Mouse (Mus musculus) left cerebral cortex, adult 2 months (tissue): ENCODE data around the gene Ddo. TPM values are rescaled to one million over a fixed set of nuclear protein-coding genes. Genes with fewer than 3 reads are reported as not detected.

Experiments
- DNase-seq, 2 experiments: peaks; one replicate each; pipeline ENCODE4 v3.0.0; 2021 to 2022; ENCODE audit warnings: low spot score in 2 of 2, mixed read lengths in 1 of 2; ENCODE audit errors: extremely low spot score in 1 of 2
- H3K27ac ChIP-seq: fragments of 200-600 bp; 2 replicates; pipeline ENCODE4 v1.8.1; 2022
- H3K4me3 ChIP-seq: fragments of 200-600 bp; 2 replicates; pipeline ENCODE4 v1.8.1; 2022
- CTCF ChIP-seq: fragments of 200-600 bp; IDR thresholded peaks from 2 replicates; pipeline ENCODE4 v1.8.1; 2022; ENCODE audit warnings: antibody characterized with exemption, mild to moderate bottlenecking, moderate library complexity
- intact Hi-C: fragments of 180-260 bp; cut with DNase I; formaldehyde crosslinking; loops from one replicate; pipeline ENCODE4 v1.15.1; 2025
- total RNA-seq, 2 experiments: library from RNA; stranded (reverse); gene quantifications; 2 replicates each; pipeline ENCODE4 v1.2.3; 2021

The Ddo gene
- total RNA-seq, 2 experiments from 2014 or later = 12.9 to 13.5 TPM

DNA sequence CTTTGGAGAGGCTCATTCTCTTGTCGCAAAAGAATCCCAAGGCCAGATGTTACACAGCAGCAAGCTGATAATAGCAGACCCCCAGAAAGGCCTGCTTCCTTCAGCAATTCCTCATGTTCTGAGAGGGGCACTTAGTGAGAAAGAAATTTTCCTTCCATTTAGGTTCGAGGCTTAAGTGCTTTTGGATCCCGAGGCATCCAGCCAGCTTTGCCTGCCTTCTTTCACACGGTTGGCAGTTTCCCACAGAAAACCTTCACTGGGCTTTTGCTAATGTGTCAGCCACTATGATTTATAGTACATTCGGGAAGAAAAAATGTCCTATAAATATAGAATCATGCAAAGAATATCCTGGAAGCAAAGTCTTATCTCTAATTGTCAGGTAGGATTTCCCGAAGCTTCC lies 89.3 kb downstream of the Ddo start:
- H3K27ac ChIP-seq = peak overlapping the region; percentile 3; the same call in 1 of the 2 replicates
- H3K4me3 ChIP-seq = no peak overlapping the region
- DNase-seq = no peak
- no peak for TF ChIP-seq CTCF
- intact Hi-C loops = loop anchor here (5.0 kb wide), 1 partner anchor 67 kb away; no protein-coding TSS in a partner anchor

- H3K27ac ChIP-seq = peak overlapping the region; percentile 15; the same call in 1 of the 2 replicates
- no peak overlapping the region for H3K4me3 ChIP-seq
- no peak for TF ChIP-seq CTCF
- peak in 1 of 2 experiments; percentile 5 for DNase-seq
- intact Hi-C loops = no loop called here
Measured at GRCm38 (mm10) chr10:40720883-40721282, 91.1 kb downstream of the Ddo start.

GRCm38 (mm10) chr10:40724342-40724741 lies 94.5 kb downstream of the Ddo start:
- TF ChIP-seq CTCF = no peak

GRCm38 (mm10) chr10:40725066-40725465 lies 95.3 kb downstream of the Ddo start:
- H3K4me3 ChIP-seq = no peak overlapping the region
- peak in 1 of 2 experiments; percentile 3 for DNase-seq
- H3K27ac ChIP-seq = no peak overlapping the region
- TF ChIP-seq CTCF = no peak; the same call in 1 of the 2 replicates
- intact Hi-C loops = no loop called here

More at GRCm38 (mm10) chr10:40724342-40724741, 94.5 kb downstream of the Ddo start:
- DNase-seq = peak in 1 of 2 experiments; percentile 9
- H3K4me3 ChIP-seq = no peak overlapping the region
- intact Hi-C loops = no loop called here
- no peak overlapping the region for H3K27ac ChIP-seq

GRCm38 (mm10) chr10:40725471-40725870 lies 95.7 kb downstream of the Ddo start:
- intact Hi-C loops = no loop called here
- TF ChIP-seq CTCF = no peak
- DNase-seq = peak in 1 of 2 experiments; percentile 10
- no peak overlapping the region for H3K27ac ChIP-seq
- no peak overlapping the region for H3K4me3 ChIP-seq

DNA sequence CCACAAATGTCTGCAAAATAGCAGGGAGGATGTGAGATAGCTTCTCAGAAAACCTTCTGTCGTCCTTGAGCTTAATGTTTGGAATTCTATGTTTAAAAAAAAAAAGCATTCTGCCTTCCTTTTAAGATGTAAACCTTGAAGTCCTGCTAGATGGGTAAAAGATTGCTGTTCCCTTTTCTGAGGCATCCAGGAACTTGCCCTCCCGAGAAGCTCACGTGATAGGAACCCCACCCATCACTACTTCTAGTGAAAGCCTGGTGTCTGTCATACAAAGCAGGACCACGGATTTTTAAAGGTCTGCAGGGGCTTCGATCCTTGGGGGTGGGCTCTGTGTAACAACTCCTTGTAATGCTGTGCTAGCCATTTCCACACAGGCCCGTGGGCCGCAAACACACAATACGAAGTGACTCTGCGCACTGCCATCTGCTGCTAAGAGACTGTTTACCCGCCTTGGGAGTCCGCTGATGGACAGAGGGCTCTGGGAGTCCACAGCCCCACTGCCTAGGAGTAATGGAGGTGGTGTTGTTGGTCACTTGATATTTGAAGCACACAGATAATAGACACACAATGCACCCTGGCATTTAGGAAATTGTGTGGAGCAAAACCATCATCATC lies 96.6 kb downstream of the Ddo start:
- no peak overlapping the region for H3K4me3 ChIP-seq
- peak overlapping the region; percentile 51 for H3K27ac ChIP-seq
- peak in 1 of 2 experiments; percentile 11 for DNase-seq
- no peak for TF ChIP-seq CTCF
- intact Hi-C loops = no loop called here

DNA sequence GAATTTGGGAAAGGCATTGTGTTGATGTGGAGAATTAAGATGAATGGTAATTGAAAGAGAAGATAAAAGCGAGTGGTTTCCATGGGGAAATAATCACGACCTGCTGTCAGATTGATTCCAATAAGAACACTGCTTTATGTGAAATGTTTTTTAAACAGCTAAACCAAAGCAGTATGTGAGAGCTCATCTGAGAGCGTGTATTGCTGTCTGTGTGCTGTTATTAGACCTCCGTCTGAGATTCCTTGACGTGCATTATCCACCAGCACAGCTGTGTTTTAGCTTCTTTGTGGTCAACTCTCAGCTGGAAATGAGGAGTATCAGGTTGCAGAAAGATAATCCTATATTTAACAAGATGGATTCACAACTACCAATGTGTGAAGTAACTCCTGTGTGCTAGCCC lies 97.2 kb downstream of the Ddo start:
- peak in 1 of 2 experiments; percentile 4 for DNase-seq
- H3K27ac ChIP-seq = peak overlapping the region; percentile 50; the same call in 1 of the 2 replicates
- TF ChIP-seq CTCF = no peak
- no peak overlapping the region for H3K4me3 ChIP-seq
- intact Hi-C loops = no loop called here

GRCm38 (mm10) chr10:40730200-40730599 lies 100.4 kb downstream of the Ddo start:
- Histone ChIP-seq H3K27ac (peak overlapping the region; percentile 48), H3K4me3 (no peak overlapping the region)
- intact Hi-C loops = no loop called here
- DNase-seq = peak in 1 of 2 experiments; percentile 12
- no peak for TF ChIP-seq CTCF

Other genes starting within 250 kb of the Ddo start
- gene Slc22a16, start 59.7 kb upstream of the Ddo start, total RNA-seq = not detected
- gene Mettl24, start 53.3 kb downstream of the Ddo start, total RNA-seq = 1 to 10 TPM; 1.6 to 2.8 TPM